Mouse (Mus musculus): ENCODE measurements around the gene Pgf. TPM values are rescaled to one million over a fixed set of nuclear protein-coding genes. Genes with fewer than 3 reads are reported as not detected.

Pgf gene
- polyA plus RNA-seq (2021; fragmentation: Nextera tagmentation) = 2.9 and 3.6 TPM in 2 replicates
- long read RNA-seq, experiment 1, partial matches to known transcripts = 2 of 7 reads
- long read RNA-seq, experiment 1, other reads (novel, unspliced or antisense) = 2 of 7 reads
- long read RNA-seq, experiment 2, partial matches to known transcripts = 4 of 5 reads
- long read RNA-seq, experiment 2, other reads (novel, unspliced or antisense) = 0 of 5 reads

DNA sequence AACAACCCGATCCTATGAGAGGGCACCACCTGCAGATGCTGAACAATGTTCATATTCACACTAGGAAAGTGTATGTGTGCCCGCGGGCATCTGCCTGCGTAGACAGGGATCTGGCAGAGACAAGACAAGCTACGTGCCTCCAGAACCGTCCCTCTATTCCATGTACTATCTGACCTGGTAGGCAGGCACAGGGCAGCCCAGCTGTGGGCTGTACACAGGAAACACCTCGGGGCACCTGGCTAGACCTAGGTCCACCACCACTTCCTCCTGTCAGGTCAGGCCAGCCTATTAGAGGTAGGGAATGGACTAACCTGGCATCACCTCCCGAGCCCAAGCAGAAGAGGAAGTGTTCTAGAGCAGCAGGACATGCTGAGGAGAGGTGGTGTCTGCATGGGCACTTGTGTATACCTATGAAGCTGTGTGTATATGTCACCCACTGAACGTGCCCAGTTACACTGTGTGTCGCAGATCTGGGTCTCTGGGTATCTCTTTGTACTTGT lies at the start of gene Pgf:
Gene Pgf (minus strand): TSS at position 51 of the 500 bp plus-strand sequence.

DNA sequence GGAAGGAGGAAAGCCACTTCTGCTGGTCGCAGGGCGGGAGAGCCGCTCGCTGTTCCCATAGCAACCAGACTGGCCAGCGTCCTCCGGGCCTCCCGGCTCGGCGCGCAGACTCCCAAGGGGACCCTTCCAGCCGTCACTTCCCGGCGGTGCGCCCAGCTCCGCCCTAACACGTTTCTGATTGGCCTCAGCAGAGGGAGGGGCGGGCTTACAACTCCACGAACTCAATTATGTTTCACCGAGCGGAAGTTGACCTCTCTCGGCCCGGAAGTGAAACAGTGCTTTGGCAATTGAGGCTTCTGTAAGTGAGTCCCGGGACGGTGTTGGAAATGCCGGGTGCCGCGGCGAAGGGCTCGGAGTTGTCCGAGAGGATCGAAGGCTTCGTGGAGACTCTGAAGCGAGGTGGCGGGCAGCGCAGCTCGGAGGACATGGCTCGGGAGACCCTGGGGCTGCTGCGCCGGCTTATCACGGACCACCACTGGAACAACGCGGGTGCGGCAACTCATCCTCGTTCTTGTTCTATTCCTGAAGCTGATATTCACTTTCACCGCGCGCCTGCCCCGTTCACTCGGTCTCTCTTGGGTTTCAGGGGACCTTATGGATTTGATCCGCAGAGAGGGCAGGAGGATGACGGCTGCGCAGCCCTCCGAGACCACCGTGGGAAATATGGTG lies 41.8 kb upstream of the Pgf start, which contains the start of gene Eif2b2:
Gene Eif2b2 (plus strand): TSS at position 246 of the 669 bp plus-strand sequence.

GRCm38 (mm10) chr12:85151002-85151774 lies 26.4 kb downstream of the Pgf start, which contains the start of gene Rps6kl1:
TSS of gene Rps6kl1 (minus strand) at chr12:85151264.

Other genes starting within 250 kb of the Pgf start
- 66.0 and 72.3 TPM in 2 replicates for gene Fcf1, start 206.9 kb downstream of the Pgf start, polyA plus RNA-seq (2021; fragmentation: Nextera tagmentation)
- 13.0 and 15.5 TPM in 2 replicates for gene Arel1, start 206.9 kb downstream of the Pgf start, polyA plus RNA-seq (2021; fragmentation: Nextera tagmentation)
- 8.1 and 18.9 TPM in 2 replicates for gene Ylpm1, start 181.5 kb downstream of the Pgf start, polyA plus RNA-seq (2021; fragmentation: Nextera tagmentation)
- gene Prox2, start 67.0 kb downstream of the Pgf start, polyA plus RNA-seq (2021; fragmentation: Nextera tagmentation) = 1.0 and 1.6 TPM in 2 replicates
- gene Dlst, start 67.0 kb downstream of the Pgf start, polyA plus RNA-seq (2021; fragmentation: Nextera tagmentation) = 55.3 and 55.9 TPM in 2 replicates
- 18.1 and 20.4 TPM in 2 replicates for gene Rps6kl1, start 26.5 kb downstream of the Pgf start, polyA plus RNA-seq (2021; fragmentation: Nextera tagmentation)
- 67.2 and 74.8 TPM in 2 replicates for gene Eif2b2, start 41.7 kb upstream of the Pgf start, polyA plus RNA-seq (2021; fragmentation: Nextera tagmentation)
- 6.5 TPM in 2 replicates for gene Mlh3, start 92.8 kb upstream of the Pgf start, polyA plus RNA-seq (2021; fragmentation: Nextera tagmentation)
- 81.9 and 94.4 TPM in 2 replicates for gene Acyp1, start 110.6 kb upstream of the Pgf start, polyA plus RNA-seq (2021; fragmentation: Nextera tagmentation)
- 1.2 and 1.4 TPM in 2 replicates for gene Zc2hc1c, start 110.8 kb upstream of the Pgf start, polyA plus RNA-seq (2021; fragmentation: Nextera tagmentation)
- gene Nek9, start 161.6 kb upstream of the Pgf start, polyA plus RNA-seq (2021; fragmentation: Nextera tagmentation) = 2.5 and 3.7 TPM in 2 replicates
- 122 and 123 TPM in 2 replicates for gene Tmed10, start 197.1 kb upstream of the Pgf start, polyA plus RNA-seq (2021; fragmentation: Nextera tagmentation)